Mouse (Mus musculus) erythroblast, adult 5-6 weeks (primary cell): Measurements from ENCODE around the gene Cpne1. TPM values are rescaled to one million over a fixed set of nuclear protein-coding genes. Genes with fewer than 3 reads are reported as not detected.
"Not testable (repeated sequence)": the region's sequence is repeated elsewhere in the genome, so short reads cannot be mapped to it uniquely, and the experiment has no call there.

ENCODE experiments used
- ATAC-seq: replicated peaks from 2 replicates; pipeline ENCODE4 v1.8.0; 2016; ENCODE audit warnings: moderate number of reproducible peaks, mild to moderate bottlenecking, moderate TSS enrichment, inconsistent platforms; ENCODE audit not compliant: poor library complexity, low FRiP score, severe bottlenecking
- total RNA-seq, 2 experiments: library from RNA; stranded (forward) in 1 of 2; stranded (reverse) in 1 of 2; fragments of 150-400 nt in 1 of 2; fragments of 200-764, 138-1000 nt in 1 of 2; gene quantifications; 2 replicates each; pipeline versions ENCODE4 v1.2.3 to v1.2.4; 2015 to 2017; ENCODE audit warnings: low replicate concordance in 2 of 2

Cpne1 gene
- total RNA-seq (2015; ENCODE audit: low replicate concordance) (13.2 and 13.6 TPM in 2 replicates), total RNA-seq (2017; ENCODE audit: low replicate concordance) (6.4 and 16.7 TPM in 2 replicates)

- peak; percentile 95 for ATAC-seq
Measured at GRCm38 (mm10) chr2:156111358-156112079, at the start of gene Cpne1, which contains the start of gene Rbm12. Cpne1 (minus strand) TSS chr2:156111965. Rbm12 (minus strand) TSS chr2:156111978.

GRCm38 (mm10) chr2:156151538-156151937, 39.8 kb upstream of the Cpne1 start:
- no peak for ATAC-seq

- ATAC-seq: no peak
Measured at GRCm38 (mm10) chr2:156147316-156147915, 35.7 kb upstream of the Cpne1 start.

- no peak for ATAC-seq
Measured at GRCm38 (mm10) chr2:156146272-156146989, 34.7 kb upstream of the Cpne1 start.

GRCm38 (mm10) chr2:156145486-156146130, 33.8 kb upstream of the Cpne1 start:
- no peak for ATAC-seq

DNA sequence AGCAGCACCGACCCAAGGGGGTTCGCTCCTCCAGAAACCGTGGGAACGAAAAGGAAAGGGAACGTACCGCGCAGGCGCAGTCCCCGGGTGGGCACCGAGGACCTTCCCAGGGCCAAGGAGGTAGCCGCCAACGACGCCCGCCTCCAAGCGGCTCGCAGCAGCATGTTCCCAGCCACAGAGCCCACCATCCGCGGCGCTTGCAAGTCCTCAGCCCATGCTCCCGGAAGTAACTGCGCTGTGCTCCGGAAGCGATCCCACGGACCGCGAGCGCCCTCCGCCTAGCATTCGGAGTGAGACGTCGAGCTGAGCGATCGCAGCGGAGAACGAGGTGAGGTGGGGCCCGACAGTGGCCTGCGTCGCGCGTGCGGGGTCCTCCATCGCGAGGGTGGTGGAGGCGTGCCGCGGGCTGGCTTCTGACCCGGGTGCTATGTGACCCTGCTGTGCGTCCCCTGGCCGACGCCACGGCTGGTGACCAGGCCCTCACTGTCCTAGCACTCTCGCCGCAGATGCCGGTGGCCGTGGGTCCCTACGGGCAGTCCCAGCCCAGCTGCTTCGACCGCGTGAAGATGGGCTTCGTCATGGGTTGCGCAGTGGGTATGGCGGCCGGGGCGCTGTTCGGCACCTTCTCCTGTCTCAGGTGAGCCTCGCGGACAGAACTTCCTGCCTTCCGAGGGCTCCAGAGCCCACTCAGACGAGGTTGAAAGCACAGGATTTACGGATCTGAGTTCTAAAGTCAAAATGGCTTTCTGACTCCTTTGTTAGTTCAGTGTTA, 32.4 kb upstream of the Cpne1 start, which contains the start of the genes Romo1 and Nfs1:
Gene Romo1 (plus strand): TSS at position 87 of the 772 bp plus-strand sequence.
Gene Nfs1 (minus strand): TSS at position 234 of the 772 bp plus-strand sequence.
- ATAC-seq: peak; percentile 95

GRCm38 (mm10) chr2:156143367-156143766, 31.6 kb upstream of the Cpne1 start:
- ATAC-seq: peak; percentile 46

DNA sequence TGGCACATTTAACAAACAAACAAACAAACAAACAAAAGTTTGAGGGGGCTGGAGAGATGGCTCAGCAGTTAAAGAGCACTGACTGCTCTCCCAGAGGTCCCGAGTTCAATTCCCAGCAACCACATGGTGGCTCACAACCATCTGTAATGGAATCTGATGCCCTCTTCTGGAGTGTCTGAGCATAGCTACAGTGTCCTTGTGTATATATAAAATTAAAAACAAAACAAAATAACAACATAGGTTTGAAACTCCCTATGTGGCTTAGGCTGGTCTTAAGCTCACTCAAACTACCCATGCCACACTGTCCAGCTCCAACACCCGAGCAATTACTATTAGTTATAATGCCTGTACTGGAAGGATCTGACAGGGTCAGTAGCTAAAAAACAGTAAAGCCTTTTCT, 31.1 kb upstream of the Cpne1 start:
- no peak for ATAC-seq

DNA sequence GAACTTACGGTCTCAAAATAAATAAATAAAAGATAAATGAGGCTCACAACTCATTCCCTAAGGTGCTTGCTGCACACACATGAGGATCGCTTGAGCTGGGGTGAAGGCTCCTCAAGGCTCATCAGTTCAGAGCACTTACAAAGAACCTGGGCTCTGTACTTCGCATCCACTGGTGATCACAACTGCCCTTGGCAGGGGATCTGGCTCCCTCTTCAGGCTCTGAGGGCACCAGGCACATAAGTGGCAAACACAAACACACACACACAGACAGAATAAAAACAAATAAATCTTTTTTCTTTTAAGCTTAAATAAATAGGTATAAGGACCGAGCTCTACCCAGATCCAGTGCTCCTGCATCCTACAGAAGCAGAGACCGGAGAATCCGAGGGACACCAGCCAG, 23.9 kb upstream of the Cpne1 start:
- no peak for ATAC-seq

DNA sequence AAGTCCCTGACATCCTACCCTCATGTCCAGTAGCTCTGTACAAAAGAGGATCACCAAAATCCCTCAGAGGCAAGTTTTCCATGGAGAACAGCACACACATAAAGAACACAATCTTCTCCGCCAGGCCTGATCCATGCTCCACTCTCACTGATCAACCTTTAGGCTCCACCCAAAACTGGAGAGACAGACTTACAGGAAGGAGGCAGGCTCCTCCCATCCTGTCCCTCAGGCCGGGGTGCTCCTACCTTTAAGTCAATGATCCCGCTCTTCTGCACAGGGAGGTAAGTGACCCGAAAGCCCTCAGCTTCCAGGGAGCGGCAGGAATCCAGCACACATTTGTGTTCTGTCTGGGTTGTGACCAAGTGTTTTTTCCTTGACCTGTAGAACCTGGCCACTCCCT, 22.4 kb upstream of the Cpne1 start:
- ATAC-seq: no peak

GRCm38 (mm10) chr2:156126992-156127391, 15.2 kb upstream of the Cpne1 start, which contains the start of gene Gm28036:
Gm28036 (minus strand) TSS chr2:156127092.
- no peak for ATAC-seq

DNA sequence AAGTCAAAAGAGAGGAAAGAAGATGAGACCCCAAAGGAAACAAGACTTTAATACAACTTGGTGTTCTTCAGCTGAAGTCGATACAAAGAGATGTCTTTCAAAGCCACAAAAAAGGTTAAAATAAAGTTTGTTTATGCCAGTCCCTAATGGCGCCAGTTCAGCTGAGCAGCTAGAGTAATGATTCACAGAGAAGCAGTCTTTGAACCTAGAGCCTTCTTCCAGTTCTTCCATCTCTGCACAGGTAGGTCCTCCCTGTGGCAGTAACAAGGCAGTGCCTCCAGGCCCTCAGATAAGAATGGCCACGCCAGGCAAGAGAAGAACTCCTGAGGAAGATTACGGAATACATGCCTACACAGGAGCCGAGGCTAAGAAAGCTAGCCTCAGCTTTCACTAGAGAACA, 12.0 kb upstream of the Cpne1 start:
- no peak for ATAC-seq

GRCm38 (mm10) chr2:156119566-156119965, 7.8 kb upstream of the Cpne1 start:
- no peak for ATAC-seq

GRCm38 (mm10) chr2:156112080-156112423, 287 bp upstream of the Cpne1 start:
- ATAC-seq: not testable (repeated sequence)

DNA sequence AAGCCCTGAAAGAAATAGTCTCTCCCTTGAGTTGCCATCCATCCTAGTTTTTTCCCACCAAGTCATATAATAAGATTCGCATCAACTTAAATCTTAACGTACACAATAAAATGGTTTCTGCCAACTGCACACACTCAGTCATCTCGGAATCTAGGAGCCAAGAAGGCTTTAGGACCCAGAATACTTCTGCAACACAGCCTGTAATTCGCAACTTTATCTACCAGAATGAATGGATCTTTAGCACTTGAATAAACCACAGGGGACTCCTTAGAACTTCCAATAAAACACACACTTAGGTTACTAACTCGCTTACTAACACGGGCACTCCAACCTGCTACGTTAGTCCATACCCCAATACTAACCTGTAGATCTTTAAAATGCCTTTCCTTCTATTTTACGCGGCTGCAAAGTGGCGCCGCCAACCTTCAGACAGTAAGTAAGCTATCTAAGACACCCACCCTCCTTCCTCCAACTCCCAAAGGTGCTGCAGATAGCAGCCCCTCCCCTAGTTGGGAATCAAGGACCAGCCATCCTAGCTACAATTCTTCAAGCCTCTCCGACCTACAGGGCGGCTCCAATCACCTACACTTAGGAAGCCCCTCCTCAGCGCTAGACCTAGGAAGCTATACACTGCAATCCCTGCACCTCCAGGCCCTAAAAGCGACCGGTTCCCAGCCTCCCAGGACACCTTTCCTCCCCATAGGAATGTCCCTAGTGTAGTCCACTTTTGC, 973 bp downstream of the Cpne1 start:
- peak; percentile 59 for ATAC-seq

DNA sequence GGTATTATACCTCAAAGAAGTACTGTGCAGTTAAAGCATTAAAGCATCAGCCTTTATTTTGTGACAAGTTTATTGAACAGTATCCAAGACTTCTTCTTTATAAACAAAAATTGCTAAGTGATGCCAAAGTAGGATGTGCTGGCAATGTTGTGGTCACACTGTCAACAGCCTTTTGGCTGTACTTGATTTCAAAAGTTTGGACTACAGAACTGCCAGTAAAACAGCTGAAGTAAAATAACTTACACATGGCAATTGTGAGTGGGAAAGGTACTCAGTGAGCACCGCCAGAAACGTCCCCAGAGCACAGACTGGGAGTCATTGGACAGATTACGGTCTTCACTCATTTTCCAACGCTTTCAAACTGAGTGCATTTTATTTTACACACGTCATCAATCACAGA, 19.8 kb downstream of the Cpne1 start:
- no peak for ATAC-seq

- no peak for ATAC-seq
Measured at GRCm38 (mm10) chr2:156089799-156090198, 22.0 kb downstream of the Cpne1 start.

DNA sequence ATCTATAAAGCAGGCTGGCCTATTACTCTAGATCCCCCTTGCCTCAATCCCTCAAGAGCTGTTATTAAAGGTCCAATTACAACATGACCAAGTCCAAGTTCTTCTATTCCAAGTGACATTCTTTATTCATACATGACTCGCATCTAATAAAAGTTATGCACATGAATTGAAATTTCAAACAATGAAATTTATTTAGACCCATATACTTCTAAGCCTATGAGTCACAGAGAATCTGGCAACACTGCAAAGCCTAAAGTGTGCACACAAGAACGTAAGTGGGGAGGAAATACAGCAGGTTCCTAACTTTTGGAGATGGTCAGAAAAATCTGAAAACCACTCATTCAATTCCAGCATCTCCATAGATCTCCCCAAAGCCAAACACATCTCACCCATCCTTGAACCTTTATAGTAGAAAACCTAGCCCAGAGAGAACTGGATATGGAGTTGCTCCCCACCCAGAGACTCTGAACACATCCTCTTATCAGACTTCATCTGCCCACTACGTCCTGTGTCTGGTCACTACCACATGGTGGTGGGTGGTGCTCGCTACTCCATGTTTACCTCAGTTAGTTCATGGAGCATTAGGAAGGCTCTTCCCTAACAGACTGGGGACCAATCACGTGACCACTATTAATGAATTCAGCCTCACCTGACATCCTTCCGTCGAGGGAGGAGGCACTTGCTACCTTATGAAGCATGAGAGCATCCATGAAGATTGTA, 24.2 kb downstream of the Cpne1 start:
- no peak for ATAC-seq
